Mouse (Mus musculus) MEL (cell line): ENCODE results near the gene Ino80b. TPM values are rescaled to one million over a fixed set of nuclear protein-coding genes. Genes with fewer than 3 reads are reported as not detected.

Experiments used
- DNase-seq: peaks from one replicate; pipeline ENCODE4 v3.0.0; 2011; ENCODE audit warnings: low read depth, low spot score
- H3K27ac ChIP-seq: 2 replicates; pipeline ENCODE4 v1.5.1; 2012; ENCODE audit warnings: low read depth, mild to moderate bottlenecking, control low read depth, low read length, moderate library complexity; ENCODE audit not compliant: control insufficient read depth
- H3K27me3 ChIP-seq, 2 experiments: fragments of 150-350 bp in 1 of 2; sonication (generic) in 1 of 2; 2 replicates each; pipeline ENCODE4 v1.6.1; 2012; ENCODE audit warnings: low read length in 2 of 2, mild to moderate bottlenecking in 2 of 2, improper control_type of control experiment in 1 of 2, moderate library complexity in 1 of 2; ENCODE audit not compliant: insufficient read depth in 2 of 2, control insufficient read depth in 1 of 2
- H3K36me3 ChIP-seq, 2 experiments: 2 replicates each; pipeline ENCODE4 v1.6.1; 2012 to 2014; ENCODE audit warnings: low read length in 2 of 2, improper control_type of control experiment in 1 of 2, inconsistent platforms in 1 of 2, mild to moderate bottlenecking in 1 of 2; ENCODE audit not compliant: insufficient read depth in 2 of 2, control insufficient read depth in 1 of 2
- H3K4me1 ChIP-seq, 2 experiments: fragments of 150-350 bp in 1 of 2; sonication (generic) in 1 of 2; 2 replicates each; pipeline ENCODE4 v1.6.1; 2012; ENCODE audit warnings: low read length in 2 of 2, improper control_type of control experiment in 1 of 2, mild to moderate bottlenecking in 1 of 2; ENCODE audit not compliant: insufficient read depth in 2 of 2, control insufficient read depth in 1 of 2
- H3K4me3 ChIP-seq, 2 experiments: fragments of 150-350 bp in 1 of 2; sonication (generic) in 1 of 2; 2 replicates each; pipeline ENCODE4 v1.5.1; 2012; ENCODE audit warnings: low read depth in 2 of 2, low read length in 2 of 2, mild to moderate bottlenecking in 2 of 2, moderate library complexity in 2 of 2, control low read depth in 1 of 2, improper control_type of control experiment in 1 of 2; ENCODE audit not compliant: control insufficient read depth in 1 of 2, insufficient read depth in 1 of 2
- H3K79me2 ChIP-seq: 2 replicates; pipeline ENCODE4 v1.6.1; 2012; ENCODE audit warnings: mild to moderate bottlenecking, low read length, moderate library complexity; ENCODE audit not compliant: control insufficient read depth, poor library complexity, insufficient read depth
- H3K9ac ChIP-seq: 2 replicates; pipeline ENCODE4 v1.6.1; 2012; ENCODE audit warnings: low read depth, mild to moderate bottlenecking, control low read depth, low read length, moderate library complexity; ENCODE audit not compliant: control insufficient read depth, poor library complexity, severe bottlenecking
- H3K9me3 ChIP-seq: fragments of 150-350 bp; sonication (generic); replicated peaks from 2 replicates; pipeline ENCODE4 v1.6.1; 2012; ENCODE audit warnings: mild to moderate bottlenecking, low read length, improper control_type of control experiment, moderate library complexity; ENCODE audit not compliant: insufficient read depth
- BHLHE40 ChIP-seq: IDR thresholded peaks from 2 replicates; pipeline ENCODE4 v1.6.1; 2012; ENCODE audit warnings: low read depth, mild to moderate bottlenecking, inconsistent platforms, low read length, improper control_type of control experiment, borderline replicate concordance
- CHD2 ChIP-seq: IDR thresholded peaks from 2 replicates; pipeline ENCODE4 v1.6.1; 2011; ENCODE audit warnings: low read length, improper control_type of control experiment
- E2F4 ChIP-seq: IDR thresholded peaks from 2 replicates; pipeline ENCODE4 v1.6.1; 2011; ENCODE audit warnings: low read depth, low read length, improper control_type of control experiment, borderline replicate concordance
- EP300 ChIP-seq, 2 experiments: IDR thresholded peaks; 2 replicates each; pipeline ENCODE4 v1.6.1; 2011; ENCODE audit warnings: improper control_type of control experiment in 2 of 2, low read length in 2 of 2, low read depth in 1 of 2, mild to moderate bottlenecking in 1 of 2
- ETS1 ChIP-seq: IDR thresholded peaks from 2 replicates; pipeline ENCODE4 v1.6.1; 2012; ENCODE audit warnings: low read depth, mild to moderate bottlenecking, inconsistent platforms, low read length, improper control_type of control experiment, moderate library complexity
- GATA1 ChIP-seq: IDR thresholded peaks from 2 replicates; pipeline ENCODE4 v1.6.1; 2011; ENCODE audit warnings: low read depth, low read length, improper control_type of control experiment
- HCFC1 ChIP-seq: IDR thresholded peaks from 2 replicates; pipeline ENCODE4 v1.6.1; 2012; ENCODE audit warnings: low read depth, mild to moderate bottlenecking, inconsistent platforms, low read length, improper control_type of control experiment, moderate library complexity
- JUND ChIP-seq: IDR thresholded peaks from 2 replicates; pipeline ENCODE4 v1.6.1; 2011; ENCODE audit warnings: low read depth, mild to moderate bottlenecking, improper control_type of control experiment, low read length
- KAT2A ChIP-seq: conservative IDR thresholded peaks from 2 replicates; pipeline ENCODE4 v1.6.1; 2012; ENCODE audit warnings: low read depth, low read length, improper control_type of control experiment, inconsistent platforms
- MAX ChIP-seq: IDR thresholded peaks from 2 replicates; pipeline ENCODE4 v1.6.1; 2011; ENCODE audit warnings: low read length, improper control_type of control experiment
- MEF2A ChIP-seq: IDR thresholded peaks from 2 replicates; pipeline ENCODE4 v1.6.1; 2014; ENCODE audit warnings: low read depth, mild to moderate bottlenecking, inconsistent platforms, low read length, improper control_type of control experiment; ENCODE audit not compliant: poor library complexity, insufficient replicate concordance, severe bottlenecking; ENCODE audit errors: extremely low read depth
- MYC ChIP-seq: IDR thresholded peaks from 2 replicates; pipeline ENCODE4 v1.6.1; 2011; ENCODE audit warnings: low read depth, mild to moderate bottlenecking, low read length, improper control_type of control experiment, moderate library complexity
- NELFE ChIP-seq: IDR thresholded peaks from 2 replicates; pipeline ENCODE4 v1.6.1; 2011; ENCODE audit warnings: low read depth, low read length, improper control_type of control experiment
- POLR2A ChIP-seq, 2 experiments: IDR thresholded peaks; 2 replicates each; pipeline ENCODE4 v1.6.1; 2011 to 2012; ENCODE audit warnings: low read length in 2 of 2, mild to moderate bottlenecking in 2 of 2, control low read depth in 1 of 2, improper control_type of control experiment in 1 of 2, low read depth in 1 of 2, moderate library complexity in 1 of 2; ENCODE audit not compliant: control insufficient read depth in 1 of 2, insufficient read depth in 1 of 2, poor library complexity in 1 of 2
- POLR2AphosphoS2 ChIP-seq: IDR thresholded peaks from 2 replicates; pipeline ENCODE4 v1.6.1; 2011; ENCODE audit warnings: low read length, improper control_type of control experiment
- POLR2AphosphoS5 ChIP-seq: IDR thresholded peaks from 2 replicates; pipeline ENCODE4 v1.6.1; 2012; ENCODE audit warnings: low read depth, borderline replicate concordance, mild to moderate bottlenecking, inconsistent platforms, low read length, moderate library complexity, mixed read lengths
- RCOR1 ChIP-seq: IDR thresholded peaks from 2 replicates; pipeline ENCODE4 v1.6.1; 2012; ENCODE audit warnings: low read depth, mild to moderate bottlenecking, inconsistent platforms, low read length, improper control_type of control experiment
- SIN3A ChIP-seq: IDR thresholded peaks from 2 replicates; pipeline ENCODE4 v1.6.1; 2012; ENCODE audit warnings: low read length, improper control_type of control experiment, inconsistent platforms
- SMC3 ChIP-seq: IDR thresholded peaks from 2 replicates; pipeline ENCODE4 v1.6.1; 2011; ENCODE audit warnings: low read depth, low read length, improper control_type of control experiment
- TBP ChIP-seq: IDR thresholded peaks from 2 replicates; pipeline ENCODE4 v1.8.0; 2011; ENCODE audit warnings: low read depth, low read length, improper control_type of control experiment
- TCF12 ChIP-seq: IDR thresholded peaks from 2 replicates; pipeline ENCODE4 v1.6.1; 2014; ENCODE audit warnings: low read depth, mild to moderate bottlenecking, inconsistent platforms, low read length, improper control_type of control experiment, moderate library complexity
- UBTF ChIP-seq: IDR thresholded peaks from 2 replicates; pipeline ENCODE4 v1.6.1; 2012; ENCODE audit warnings: low read depth, mild to moderate bottlenecking, inconsistent platforms, low read length, improper control_type of control experiment, moderate library complexity, borderline replicate concordance; ENCODE audit not compliant: insufficient read depth
- ZMIZ1 ChIP-seq: IDR thresholded peaks from 2 replicates; pipeline ENCODE4 v1.6.1; 2012; ENCODE audit warnings: low read depth, mild to moderate bottlenecking, inconsistent platforms, low read length, improper control_type of control experiment, moderate library complexity
- ZNF384 ChIP-seq: IDR thresholded peaks from 2 replicates; pipeline ENCODE4 v1.6.1; 2012; ENCODE audit warnings: low read depth, mild to moderate bottlenecking, inconsistent platforms, low read length, improper control_type of control experiment
- polyA plus RNA-seq, 2 experiments: library from polyadenylated mRNA; stranded (reverse) in 1 of 2; unstranded in 1 of 2; fragments of >175 nt in 1 of 2; fragments of >200 nt in 1 of 2; gene quantifications; 2 replicates each; pipeline versions ENCODE4 v1.2.1 to v1.2.4; 2012; ENCODE audit warnings: low replicate concordance in 2 of 2, low read depth in 1 of 2; ENCODE audit not compliant: insufficient read length in 2 of 2, insufficient read depth in 1 of 2, missing spikeins in 1 of 2
- total RNA-seq: library from RNA; depleted of rRNA; stranded (reverse); fragments of 300-350 nt; gene quantifications from 2 replicates; pipeline ENCODE4 v1.2.3, GENCODE M21; 2012

Ino80b gene
- total and polyA plus RNA-seq, 3 experiments, result 30.6 to 40.9 TPM; not detected in 1

- Histone ChIP-seq H3K79me2 (peaks cover under 1% of the 10 kb centered on the region; the same call in 1 of the 2 replicates), H3K36me3 (no peaks in the 10 kb centered on the region), H3K4me1 (peaks cover 0 to 4% of the 10 kb centered on the region in 2 experiments; a peak in 2 of 4 replicates), H3K9ac (no peak overlapping the region), H3K27me3 (no peaks in the 10 kb centered on the region), H3K4me3 (no peak overlapping the region), H3K9me3 (no peaks in the 10 kb centered on the region), H3K27ac (no peak overlapping the region)
- no peak for DNase-seq
- TF ChIP-seq ZMIZ1 (no peak), CHD2 (no peak), EP300 (IDR thresholded peaks at IDR 0.05; ENCODE audit: low read depth in 1 of 2, low read length in 2 of 2) (no peak), ZNF384 (no peak), SMC3 (no peak), NELFE (no peak), RCOR1 (no peak), HCFC1 (no peak), BHLHE40 (no peak), POLR2AphosphoS5 (no peak), MEF2A (no peak), ETS1 (no peak), E2F4 (no peak)
Observed at GRCm38 (mm10) chr6:83142211-83142731, 17.0 kb upstream of the Ino80b start.

- H3K36me3 ChIP-seq, result no peaks in the 10 kb centered on the region
- no peak for TF ChIP-seq UBTF
- TF ChIP-seq MYC, result no peak
- no peak for TF ChIP-seq TBP
- TF ChIP-seq JUND, result no peak
- TF ChIP-seq POLR2A (IDR thresholded peaks at IDR 0.05; ENCODE audit: control insufficient read depth in 1 of 2, insufficient read depth in 1 of 2, low read depth in 1 of 2, low read length in 2 of 2, poor library complexity in 1 of 2), result no peak
- no peak for TF ChIP-seq SIN3A
- no peak for TF ChIP-seq POLR2AphosphoS5
- TF ChIP-seq POLR2AphosphoS2, result no peak
- TF ChIP-seq MAX, result no peak
- TF ChIP-seq MEF2A, result no peak
- TF ChIP-seq CHD2, result no peak
- no peak for TF ChIP-seq BHLHE40
- TF ChIP-seq GATA1, result no peak
- no peak for TF ChIP-seq SMC3
- TF ChIP-seq TCF12, result no peak
- TF ChIP-seq KAT2A, result no peak
- no peak for TF ChIP-seq RCOR1
- no peak for DNase-seq
- peaks cover 0 to 4% of the 10 kb centered on the region in 2 experiments; a peak in 3 of 4 replicates for H3K4me1 ChIP-seq
- H3K27me3 ChIP-seq, result no peaks in the 10 kb centered on the region
- no peak overlapping the region for H3K27ac ChIP-seq
- H3K79me2 ChIP-seq, result peaks cover 6% of the 10 kb centered on the region; the same call in 1 of the 2 replicates
- no peaks in the 10 kb centered on the region for H3K9me3 ChIP-seq
- no peak overlapping the region for H3K4me3 ChIP-seq
- no peak overlapping the region for H3K9ac ChIP-seq
Observed at GRCm38 (mm10) chr6:83141636-83142035, 16.4 kb upstream of the Ino80b start.
